Mouse (Mus musculus) midbrain, embryonic 16.5 days (tissue): Measurements from ENCODE around the gene Thrb. TPM values are rescaled to one million over a fixed set of nuclear protein-coding genes. Genes with fewer than 3 reads are reported as not detected.

Source experiments
- ATAC-seq: fragments of 200-750 bp; cut with Nextera tagmentation; 2 replicates; pipeline ENCODE4 v1.8.0; 2017; ENCODE audit warnings: moderate TSS enrichment
- H3K27ac ChIP-seq: fragments of 300-500 bp; sonication (generic); 2 replicates; pipeline ENCODE4 v1.5.1; 2014; ENCODE audit warnings: mild to moderate bottlenecking, low read length, mixed read lengths
- H3K27me3 ChIP-seq: fragments of 300-500 bp; sonication (generic); 2 replicates; pipeline ENCODE4 v1.6.1; 2014; ENCODE audit warnings: low read depth, low read length, mixed read lengths; ENCODE audit not compliant: control insufficient read depth, insufficient read depth
- H3K36me3 ChIP-seq: fragments of 300-500 bp; sonication (generic); 2 replicates; pipeline ENCODE4 v1.6.1; 2014; ENCODE audit warnings: mild to moderate bottlenecking, low read length, moderate library complexity, mixed read lengths; ENCODE audit not compliant: control insufficient read depth, insufficient read depth
- H3K4me1 ChIP-seq: fragments of 300-500 bp; sonication (generic); 2 replicates; pipeline ENCODE4 v1.6.1; 2014; ENCODE audit warnings: mild to moderate bottlenecking, low read length, mixed read lengths; ENCODE audit not compliant: control insufficient read depth, insufficient read depth
- H3K4me2 ChIP-seq: fragments of 300-500 bp; sonication (generic); 2 replicates; pipeline ENCODE4 v1.6.1; 2014; ENCODE audit warnings: mild to moderate bottlenecking, low read length, mixed read lengths
- H3K4me3 ChIP-seq: fragments of 300-500 bp; sonication (generic); 2 replicates; pipeline ENCODE4 v1.5.1; 2014; ENCODE audit warnings: low read depth, mild to moderate bottlenecking, low read length, moderate library complexity, mixed read lengths
- H3K9ac ChIP-seq: fragments of 300-500 bp; sonication (generic); 2 replicates; pipeline ENCODE4 v1.6.1; 2014; ENCODE audit warnings: low read depth, low read length, mixed read lengths
- H3K9me3 ChIP-seq: fragments of 300-500 bp; sonication (generic); replicated peaks from 2 replicates; pipeline ENCODE4 v1.6.1; 2014; ENCODE audit warnings: mild to moderate bottlenecking, low read length, mixed read lengths; ENCODE audit not compliant: control insufficient read depth, poor library complexity, severe bottlenecking
- WGBS: fragments of 180-500 bp; shearing (Covaris S2); extraction: QIAGEN DNeasy Blood & Tissue Kit; methylation state at CpG from one replicate; pipeline ENCODE4 v1.1.7; 2014; 5-methylcytosine and 5-hydroxymethylcytosine counted together
- polyA plus RNA-seq: library from polyadenylated mRNA; unstranded; fragments of >200 nt; fragmentation: Nextera tagmentation; extraction: Ambion mirVana; gene quantifications from 2 replicates; pipeline ENCODE4 v1.2.1, GENCODE M21; 2015

The Thrb gene
- polyA plus RNA-seq, 1 experiment from 2014 or later = 2.9 TPM

GRCm38 (mm10) chr14:17827401-17827800 is 167.3 kb downstream of the Thrb start:
- WGBS = 51% methylated on average over 6 of the region's 6 CpGs
- no peak overlapping the region for H3K9ac ChIP-seq
- H3K4me3 ChIP-seq = no peak overlapping the region
- no peaks in the 10 kb centered on the region for H3K36me3 ChIP-seq
- H3K27me3 ChIP-seq = no peaks in the 10 kb centered on the region
- no peaks in the 10 kb centered on the region for H3K4me1 ChIP-seq
- no peak overlapping the region for H3K4me2 ChIP-seq
- no peak overlapping the region for H3K27ac ChIP-seq
- no peaks in the 10 kb centered on the region for H3K9me3 ChIP-seq
- no peak for ATAC-seq

- H3K9me3 ChIP-seq = no peaks in the 10 kb centered on the region
- H3K4me3 ChIP-seq = no peak overlapping the region
- H3K27ac ChIP-seq = no peak overlapping the region
- H3K36me3 ChIP-seq = no peaks in the 10 kb centered on the region
- H3K27me3 ChIP-seq = no peaks in the 10 kb centered on the region
- H3K4me2 ChIP-seq = no peak overlapping the region
- ATAC-seq = no peak
- H3K4me1 ChIP-seq = no peaks in the 10 kb centered on the region
- H3K9ac ChIP-seq = no peak overlapping the region
- WGBS = 80% methylated on average over 1 of the region's 1 CpGs
These were observed 175.7 kb downstream of the Thrb start for GRCm38 (mm10) chr14:17835738-17836137.

- H3K27me3 ChIP-seq = no peaks in the 10 kb centered on the region
- H3K4me1 ChIP-seq = no peaks in the 10 kb centered on the region
- no peak overlapping the region for H3K27ac ChIP-seq
- 91% methylated on average over 1 of the region's 1 CpGs for WGBS
- H3K36me3 ChIP-seq = no peaks in the 10 kb centered on the region
- ATAC-seq = no peak
- H3K4me2 ChIP-seq = no peak overlapping the region
- no peak overlapping the region for H3K9ac ChIP-seq
- no peak overlapping the region for H3K4me3 ChIP-seq
- H3K9me3 ChIP-seq = no peaks in the 10 kb centered on the region
These were observed 176.7 kb downstream of the Thrb start for GRCm38 (mm10) chr14:17836766-17837165.

- no peaks in the 10 kb centered on the region for H3K9me3 ChIP-seq
- no peak overlapping the region for H3K4me2 ChIP-seq
- no peaks in the 10 kb centered on the region for H3K27me3 ChIP-seq
- ATAC-seq = no peak
- no peaks in the 10 kb centered on the region for H3K36me3 ChIP-seq
- H3K4me1 ChIP-seq = no peaks in the 10 kb centered on the region
- no peak overlapping the region for H3K9ac ChIP-seq
- no peak overlapping the region for H3K4me3 ChIP-seq
- 88% methylated on average over 5 of the region's 5 CpGs for WGBS
- no peak overlapping the region for H3K27ac ChIP-seq
These were observed 185.1 kb downstream of the Thrb start for GRCm38 (mm10) chr14:17845003-17845697.

- 81% methylated on average over 6 of the region's 6 CpGs for WGBS
- Histone ChIP-seq H3K4me2 (no peak overlapping the region), H3K36me3 (no peaks in the 10 kb centered on the region), H3K4me3 (no peak overlapping the region), H3K9ac (no peak overlapping the region), H3K4me1 (no peaks in the 10 kb centered on the region), H3K27me3 (no peaks in the 10 kb centered on the region), H3K27ac (no peak overlapping the region), H3K9me3 (no peaks in the 10 kb centered on the region)
- no peak for ATAC-seq
These were observed 185.8 kb downstream of the Thrb start for GRCm38 (mm10) chr14:17845871-17846270.

GRCm38 (mm10) chr14:17846700-17847099 is 186.6 kb downstream of the Thrb start:
- H3K4me3 ChIP-seq = no peak overlapping the region
- no peak for ATAC-seq
- 88% methylated on average over 2 of the region's 2 CpGs for WGBS
- no peak overlapping the region for H3K9ac ChIP-seq
- H3K4me2 ChIP-seq = no peak overlapping the region
- no peak overlapping the region for H3K27ac ChIP-seq
- no peaks in the 10 kb centered on the region for H3K36me3 ChIP-seq
- H3K9me3 ChIP-seq = no peaks in the 10 kb centered on the region
- no peaks in the 10 kb centered on the region for H3K4me1 ChIP-seq
- H3K27me3 ChIP-seq = no peaks in the 10 kb centered on the region

- Histone ChIP-seq H3K27me3 (no peaks in the 10 kb centered on the region), H3K4me3 (no peak overlapping the region), H3K4me1 (no peaks in the 10 kb centered on the region), H3K9ac (no peak overlapping the region), H3K36me3 (no peaks in the 10 kb centered on the region), H3K9me3 (no peaks in the 10 kb centered on the region), H3K27ac (no peak overlapping the region), H3K4me2 (no peak overlapping the region)
- 58% methylated on average over 8 of the region's 8 CpGs for WGBS
- no peak for ATAC-seq
These were observed 187.2 kb downstream of the Thrb start for GRCm38 (mm10) chr14:17847211-17847610.

GRCm38 (mm10) chr14:17850355-17850754 is 190.3 kb downstream of the Thrb start:
- Histone ChIP-seq H3K4me3 (no peak overlapping the region), H3K27me3 (no peaks in the 10 kb centered on the region), H3K9me3 (no peaks in the 10 kb centered on the region), H3K27ac (no peak overlapping the region), H3K36me3 (no peaks in the 10 kb centered on the region), H3K4me1 (no peaks in the 10 kb centered on the region), H3K9ac (no peak overlapping the region), H3K4me2 (no peak overlapping the region)
- ATAC-seq = no peak
- WGBS = 51% methylated on average over 4 of the region's 4 CpGs

GRCm38 (mm10) chr14:17852236-17852635 is 192.2 kb downstream of the Thrb start:
- 84% methylated on average over 2 of the region's 2 CpGs for WGBS
- no peak for ATAC-seq
- H3K9ac ChIP-seq = no peak overlapping the region
- no peak overlapping the region for H3K4me2 ChIP-seq
- no peaks in the 10 kb centered on the region for H3K36me3 ChIP-seq
- no peaks in the 10 kb centered on the region for H3K4me1 ChIP-seq
- H3K27ac ChIP-seq = no peak overlapping the region
- H3K9me3 ChIP-seq = no peaks in the 10 kb centered on the region
- no peaks in the 10 kb centered on the region for H3K27me3 ChIP-seq
- no peak overlapping the region for H3K4me3 ChIP-seq
